Mouse (Mus musculus) gastrocnemius, adult 8-10 months (tissue): ENCODE measurements at regions not wholly inside any gene's neighbourhood (a gene's known extent, or its start where the extent isn't known, plus 50 kb on each side); places are given as distances from the start of the nearest gene placed in this dataset.

Experiments used
- DNase-seq, 2 experiments: peaks; one replicate each; pipeline ENCODE4 v3.0.0; 2022; ENCODE audit warnings: low spot score in 2 of 2

- DNase-seq, result no peak
Measured at GRCm38 (mm10) chr16:9509666-9510065, 485.7 kb downstream of the Grin2a start.

- no peak for DNase-seq
Measured at GRCm38 (mm10) chr16:9514538-9514937, 480.8 kb downstream of the Grin2a start.
